Mouse (Mus musculus): ENCODE measurements around the gene Akt3. TPM values are rescaled to one million over a fixed set of nuclear protein-coding genes. Genes with fewer than 3 reads are reported as not detected.

The Akt3 gene
- polyA plus RNA-seq, 1 experiment from 2014 or later = 29.6 TPM

DNA sequence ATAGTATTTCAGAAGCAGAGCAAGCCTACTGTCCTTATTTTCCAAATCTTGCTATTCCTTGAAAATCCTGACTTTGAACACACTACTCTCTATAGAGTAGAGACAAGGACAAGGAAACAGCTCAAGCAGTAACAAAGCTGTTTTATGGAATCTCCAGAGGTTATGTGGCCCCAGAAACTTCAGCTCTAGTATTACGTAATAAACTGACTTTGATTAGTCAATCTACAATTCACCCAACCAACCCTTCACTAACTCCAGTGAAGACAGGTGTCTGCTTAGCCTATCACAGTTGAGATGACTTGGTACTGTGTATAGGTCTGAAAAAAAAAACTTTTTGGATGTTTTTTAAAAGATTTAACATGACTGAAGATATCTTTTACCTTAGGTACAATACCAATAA lies 67.6 kb downstream of the Akt3 start:
- TF ChIP-seq CTCF (IDR thresholded peaks at IDR 0.05) = no peak
- CTCF ChIA-PET = interaction anchor here (1.2 kb wide), 1 partner anchor 60 kb away, joined by 3 read pairs; no protein-coding TSS in a partner anchor
- H3K27me3 ChIP-seq = no peaks in the 10 kb centered on the region
- in situ Hi-C loops (cut with MboI; ENCODE audit: low pct_unique_long_range_greater_than_20kb) = no loop called here
- POLR2A ChIA-PET = no interaction called here
- ATAC-seq = no peak
- DNase-seq (ENCODE audit: low read depth, low spot score) = no peak

DNA sequence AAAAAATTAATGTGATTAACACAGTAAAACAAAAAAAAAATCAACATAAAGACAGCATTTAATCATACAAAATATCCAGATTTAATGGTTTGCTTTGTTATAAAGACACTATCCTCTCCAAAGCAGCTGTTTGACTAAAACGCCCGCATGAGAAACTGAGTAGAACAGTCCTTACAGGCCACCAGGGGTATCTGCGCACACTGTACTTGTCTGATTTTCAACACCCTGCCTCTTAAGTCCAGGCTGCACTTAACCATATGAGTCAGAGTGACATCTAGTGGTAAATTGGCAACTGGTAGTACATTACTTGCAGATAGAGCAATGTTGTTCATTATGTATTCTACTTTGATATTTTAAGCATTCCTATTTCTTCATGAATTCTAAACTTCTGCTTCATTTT lies 69.3 kb downstream of the Akt3 start:
- ATAC-seq (peak; percentile 90), DNase-seq (ENCODE audit: low read depth, low spot score) (peak; percentile 3)
- peak; percentile 73 for TF ChIP-seq CTCF (IDR thresholded peaks at IDR 0.05)
- in situ Hi-C loops (cut with MboI; ENCODE audit: low pct_unique_long_range_greater_than_20kb) = no loop called here
- POLR2A ChIA-PET = interaction anchor here (0.7 kb wide), 1 partner anchor 510 kb away, joined by 4 read pairs; no protein-coding TSS in a partner anchor
- CTCF ChIA-PET = interaction anchor here (0.9 to 2.0 kb wide), 9 partner anchors 8 to 513 kb away, joined by 3 to 8 read pairs (median 3); no protein-coding TSS in a partner anchor
- H3K27me3 ChIP-seq = no peaks in the 10 kb centered on the region

DNA sequence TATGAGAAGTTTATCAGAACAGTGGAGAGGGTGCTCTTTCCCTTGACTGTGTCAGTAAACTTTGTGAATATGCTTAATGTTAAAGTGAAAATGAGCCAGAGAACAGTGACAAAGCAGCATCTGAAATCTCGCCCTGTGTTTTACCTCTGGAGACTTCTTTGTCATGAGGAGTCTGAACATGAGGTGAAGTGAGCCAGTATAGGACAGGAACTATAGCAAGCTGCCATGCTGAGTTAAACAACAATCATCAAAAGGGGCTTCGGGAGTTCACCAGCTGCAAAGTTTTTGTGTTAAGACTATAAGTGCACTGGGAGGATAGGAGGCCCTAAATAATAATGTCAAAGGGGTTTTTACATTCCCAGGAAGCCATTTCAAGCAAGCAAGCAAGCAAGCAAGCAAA lies 71.3 kb downstream of the Akt3 start:
- ChIA-PET CTCF (interaction anchor here (1.3 kb wide), 1 partner anchor 306 kb away, joined by 3 read pairs; no protein-coding TSS in a partner anchor), POLR2A (no interaction called here)
- DNase-seq (ENCODE audit: low read depth, low spot score) (no peak), ATAC-seq (no peak)
- H3K27me3 ChIP-seq = no peaks in the 10 kb centered on the region
- TF ChIP-seq CTCF (IDR thresholded peaks at IDR 0.05) = no peak
- in situ Hi-C loops (cut with MboI; ENCODE audit: low pct_unique_long_range_greater_than_20kb) = no loop called here

DNA sequence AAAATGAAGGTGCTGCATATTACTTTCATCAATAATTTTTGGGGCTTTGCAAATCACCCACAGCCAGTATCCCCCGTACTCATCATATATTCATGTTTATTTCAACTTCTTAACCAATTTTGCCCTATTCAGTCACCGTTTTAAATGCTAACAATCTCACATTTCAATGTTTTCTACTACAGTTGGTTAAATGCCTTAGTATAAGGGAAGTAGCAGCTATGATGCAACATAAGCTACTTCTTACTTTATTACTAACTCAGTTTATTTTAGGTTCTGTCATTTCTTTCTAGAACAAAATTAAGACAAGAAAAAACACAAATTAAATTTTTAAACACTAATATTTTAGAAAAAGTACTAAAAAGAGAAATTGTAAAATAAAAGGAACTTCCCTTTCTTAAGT lies 78.4 kb downstream of the Akt3 start:
- POLR2A ChIA-PET = no interaction called here
- DNase-seq (ENCODE audit: low read depth, low spot score) (no peak), ATAC-seq (no peak)
- CTCF ChIA-PET = no interaction called here
- in situ Hi-C loops (cut with MboI; ENCODE audit: low pct_unique_long_range_greater_than_20kb) = loop anchor here (5.0 kb wide), 1 partner anchor 297 kb away; no protein-coding TSS in a partner anchor
- H3K27me3 ChIP-seq = no peaks in the 10 kb centered on the region
- no peak for TF ChIP-seq CTCF (IDR thresholded peaks at IDR 0.05)

DNA sequence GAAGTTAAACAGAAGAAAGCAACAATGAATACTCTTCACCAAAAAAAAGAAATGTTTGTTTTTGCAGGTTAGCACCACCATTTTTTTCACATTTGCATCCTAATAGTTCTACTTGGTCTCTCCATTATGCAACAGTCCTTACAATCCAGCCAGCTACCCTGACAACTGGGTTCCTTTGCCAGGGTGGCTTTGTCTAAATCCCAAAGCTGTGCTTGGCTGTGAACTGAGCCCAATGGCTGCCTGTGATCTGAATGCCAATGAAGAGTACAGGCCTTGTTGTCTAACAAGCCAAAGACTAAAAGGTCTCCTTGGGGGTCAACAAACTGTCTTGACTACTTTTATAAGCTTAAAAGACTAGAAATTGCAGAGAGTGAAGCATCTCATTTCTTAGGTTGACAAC lies 82.6 kb downstream of the Akt3 start:
- POLR2A ChIA-PET = no interaction called here
- DNase-seq (ENCODE audit: low read depth, low spot score) = no peak
- CTCF ChIA-PET = interaction anchor here (2.0 kb wide), 1 partner anchor 13 kb away, joined by 7 read pairs; no protein-coding TSS in a partner anchor
- no peak for ATAC-seq
- H3K27me3 ChIP-seq = no peaks in the 10 kb centered on the region
- no peak for TF ChIP-seq CTCF (IDR thresholded peaks at IDR 0.05)
- in situ Hi-C loops (cut with MboI; ENCODE audit: low pct_unique_long_range_greater_than_20kb) = no loop called here

DNA sequence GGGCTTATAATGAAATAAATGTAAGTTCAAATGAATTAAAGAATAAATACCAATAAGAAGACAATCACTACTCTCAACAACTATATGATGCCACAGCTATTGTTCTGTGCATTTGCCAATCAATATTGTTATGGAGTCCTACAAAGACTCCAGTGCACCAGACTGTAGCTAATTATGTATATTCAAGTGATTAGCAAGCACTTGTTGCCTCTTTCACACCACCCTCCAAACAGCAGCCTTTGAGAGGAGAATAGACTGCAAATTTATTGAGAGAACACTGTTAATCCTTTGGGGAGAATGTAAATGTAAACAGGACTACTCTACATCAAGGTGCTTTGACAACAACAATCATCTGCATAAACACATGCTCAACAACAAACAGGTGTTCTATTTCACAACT lies 86.7 kb downstream of the Akt3 start:
- H3K27me3 ChIP-seq = no peaks in the 10 kb centered on the region
- in situ Hi-C loops (cut with MboI; ENCODE audit: low pct_unique_long_range_greater_than_20kb) = no loop called here
- no peak for ATAC-seq
- CTCF ChIA-PET = interaction anchor here (1.2 kb wide), 1 partner anchor 17 kb away, joined by 3 read pairs; no protein-coding TSS in a partner anchor
- POLR2A ChIA-PET = no interaction called here
- no peak for DNase-seq (ENCODE audit: low read depth, low spot score)
- TF ChIP-seq CTCF (IDR thresholded peaks at IDR 0.05) = no peak

DNA sequence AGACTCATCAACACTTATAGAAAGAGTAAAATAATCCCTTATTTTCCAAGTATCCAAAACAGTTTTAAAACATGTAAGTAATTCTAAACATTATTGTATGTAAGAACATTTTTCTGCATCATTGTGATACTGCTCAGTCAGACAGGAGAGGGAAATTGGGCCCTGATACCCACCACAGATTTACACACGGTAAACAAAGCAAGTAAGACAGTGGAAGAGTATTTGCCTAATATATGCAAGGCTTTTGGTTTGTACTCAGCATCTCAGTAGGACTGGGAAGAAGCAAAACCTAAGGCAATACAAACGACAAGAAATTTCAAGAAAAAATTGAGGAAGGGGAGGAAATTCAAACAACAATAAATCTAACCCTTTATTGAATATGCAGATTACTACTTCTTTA lies 92.2 kb downstream of the Akt3 start:
- in situ Hi-C loops (cut with MboI; ENCODE audit: low pct_unique_long_range_greater_than_20kb) = no loop called here
- POLR2A ChIA-PET = no interaction called here
- no peak for TF ChIP-seq CTCF (IDR thresholded peaks at IDR 0.05)
- ATAC-seq = no peak
- H3K27me3 ChIP-seq = no peaks in the 10 kb centered on the region
- DNase-seq (ENCODE audit: low read depth, low spot score) = no peak
- CTCF ChIA-PET = no interaction called here

DNA sequence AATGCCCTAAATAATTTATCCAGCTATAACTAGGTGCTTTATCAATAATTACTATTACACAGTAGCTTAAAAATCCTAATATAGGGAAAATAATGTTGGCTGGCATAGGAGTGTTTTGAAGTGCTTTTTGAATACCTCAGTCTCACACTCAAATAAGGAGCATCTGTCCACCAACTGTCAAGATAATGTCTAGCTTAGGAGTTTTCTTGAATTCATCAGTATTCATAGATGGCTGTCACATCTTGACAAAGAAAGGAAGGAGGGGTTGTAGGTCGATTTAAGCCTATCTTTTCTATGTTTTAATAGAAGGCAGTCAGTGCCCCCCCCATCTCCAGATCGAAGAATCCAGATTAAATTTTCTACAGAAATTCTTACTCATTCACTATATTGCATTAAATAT lies 92.7 kb downstream of the Akt3 start:
- POLR2A ChIA-PET = no interaction called here
- CTCF ChIA-PET = no interaction called here

DNA sequence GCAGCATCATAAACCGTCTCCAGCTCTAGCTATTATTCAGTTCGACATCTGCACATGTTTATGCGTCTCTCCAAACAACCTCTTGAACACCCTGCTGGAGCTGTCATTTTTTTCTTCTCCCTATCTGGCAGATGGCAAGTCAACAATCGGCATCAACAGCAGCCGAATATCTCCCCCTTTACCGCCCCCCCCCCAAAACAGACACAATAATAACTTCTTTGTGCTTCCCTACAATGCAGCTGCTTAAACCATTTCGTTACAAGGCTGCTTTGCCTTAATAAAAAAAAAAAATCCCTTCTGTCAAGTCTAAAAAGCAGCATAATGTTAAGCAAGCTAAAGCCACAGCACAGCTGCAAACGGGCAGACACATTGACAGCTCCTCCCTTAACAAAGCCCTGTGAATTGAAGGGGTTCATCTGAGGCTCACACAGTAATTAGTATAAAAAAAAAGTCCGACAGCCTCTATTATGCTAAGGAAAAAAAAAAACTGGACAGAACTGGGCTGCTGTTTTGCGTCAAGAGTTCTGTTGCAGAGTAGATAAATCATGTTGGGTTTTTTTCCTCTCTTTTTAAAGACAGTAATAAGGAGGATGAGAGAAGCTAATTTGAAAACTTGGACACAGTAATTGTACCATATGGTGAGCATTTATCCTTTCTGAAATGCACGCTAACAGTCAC lies 107.5 kb downstream of the Akt3 start:
- no peaks in the 10 kb centered on the region for H3K27me3 ChIP-seq

More for the DNA sequence above, 92.7 kb downstream of the Akt3 start:
- DNase-seq (ENCODE audit: low read depth, low spot score) (no peak), ATAC-seq (no peak)
- TF ChIP-seq CTCF (IDR thresholded peaks at IDR 0.05) = no peak
- no peaks in the 10 kb centered on the region for H3K27me3 ChIP-seq
- in situ Hi-C loops (cut with MboI; ENCODE audit: low pct_unique_long_range_greater_than_20kb) = no loop called here

DNA sequence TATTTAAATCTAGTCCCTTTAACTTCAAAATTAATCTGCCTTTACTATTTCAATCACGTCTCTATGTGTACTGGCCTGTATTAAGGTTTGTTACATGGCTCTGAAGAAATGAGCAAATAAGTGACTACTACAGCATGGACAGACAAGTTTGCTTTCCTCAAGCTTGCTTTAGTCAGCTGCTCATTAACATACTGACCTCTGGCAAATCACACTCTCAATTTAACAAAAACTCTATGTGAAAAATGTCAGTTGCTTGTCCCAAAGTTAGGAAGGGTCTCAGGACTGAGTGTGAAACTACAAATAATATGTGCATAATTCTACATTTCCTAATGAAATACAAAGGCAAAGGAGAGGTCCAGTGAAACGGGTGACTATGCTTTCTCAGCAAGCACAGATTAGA lies 109.3 kb downstream of the Akt3 start:
- DNase-seq (ENCODE audit: low read depth, low spot score) = no peak
- CTCF ChIA-PET = no interaction called here
- TF ChIP-seq CTCF (IDR thresholded peaks at IDR 0.05) = no peak
- in situ Hi-C loops (cut with MboI; ENCODE audit: low pct_unique_long_range_greater_than_20kb) = no loop called here
- H3K27me3 ChIP-seq = no peaks in the 10 kb centered on the region
- POLR2A ChIA-PET = interaction anchor here (0.7 kb wide), 1 partner anchor 243 kb away, joined by 3 read pairs; no protein-coding TSS in a partner anchor
- no peak for ATAC-seq

More for the DNA sequence above, 107.5 kb downstream of the Akt3 start:
- no peak for TF ChIP-seq CTCF (IDR thresholded peaks at IDR 0.05)
- DNase-seq (ENCODE audit: low read depth, low spot score) (no peak), ATAC-seq (no peak)
- ChIA-PET CTCF (no interaction called here), POLR2A (no interaction called here)
- in situ Hi-C loops (cut with MboI; ENCODE audit: low pct_unique_long_range_greater_than_20kb) = no loop called here

DNA sequence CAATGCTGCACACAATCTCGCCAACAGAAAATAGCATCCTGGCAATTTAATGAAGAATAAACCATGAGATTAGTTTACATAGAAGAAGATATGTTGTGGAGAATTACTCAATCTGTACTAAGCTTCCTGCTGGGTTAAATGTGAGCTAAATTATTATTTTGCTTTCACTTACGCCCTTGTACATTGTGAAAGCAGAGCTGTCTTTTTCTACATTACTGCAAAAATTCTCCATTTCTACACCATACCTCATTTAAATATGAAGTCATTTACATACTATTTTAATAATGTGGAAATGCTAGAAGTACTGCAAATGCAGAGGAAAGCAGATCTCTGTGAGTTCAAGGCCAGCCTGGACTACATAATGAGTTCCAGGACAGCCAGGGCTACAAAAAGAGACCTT lies 116.5 kb downstream of the Akt3 start:
- POLR2A ChIA-PET = no interaction called here

More for the DNA sequence above, 116.5 kb downstream of the Akt3 start:
- H3K27me3 ChIP-seq = no peaks in the 10 kb centered on the region
- DNase-seq (ENCODE audit: low read depth, low spot score) = no peak
- CTCF ChIA-PET = interaction anchor here (1.2 kb wide), 1 partner anchor 18 kb away, joined by 3 read pairs; no protein-coding TSS in a partner anchor
- ATAC-seq = no peak
- in situ Hi-C loops (cut with MboI; ENCODE audit: low pct_unique_long_range_greater_than_20kb) = no loop called here
- TF ChIP-seq CTCF (IDR thresholded peaks at IDR 0.05) = no peak
